8 mouse cellular contexts compared by ENCODE assay signal in genomic region chr8:118274688-118275087, GRCm38 (mm10). TPM values are rescaled to one million over a fixed set of nuclear protein-coding genes. Genes with fewer than 3 reads are reported as not detected.
DNase-seq lines count a peak whose midpoint lies in the region; ATAC-seq and TF ChIP-seq lines count a peak whose summit lies in the region.

No protein-coding gene starts in this region.

- no peak for ATAC-seq in intestine, embryonic 14.5 days (replicated peaks; ENCODE audit: low FRiP score, low TSS enrichment, low read depth)
- ATAC-seq in intestine, embryonic 16.5 days = no peak; the same call in 1 of the 2 replicates
- no peak for ATAC-seq in embryonic facial prominence, embryonic 11.5 days (replicated peaks; ENCODE audit: insufficient number of reproducible peaks, low FRiP score, low TSS enrichment, low read depth)

- no peak overlapping the region for H3K9ac ChIP-seq in intestine, embryonic 14.5 days (ENCODE audit: low read length)
- H3K9ac ChIP-seq in intestine, embryonic 16.5 days (ENCODE audit: low read depth, low read length) = no peak overlapping the region
- H3K9ac ChIP-seq in embryonic facial prominence, embryonic 11.5 days (replicated peaks; ENCODE audit: low read length) = no peak overlapping the region

- H3K27me3 ChIP-seq in intestine, embryonic 14.5 days (replicated peaks; ENCODE audit: control insufficient read depth, insufficient read depth, low read length) = no peaks in the 10 kb centered on the region
- H3K27me3 ChIP-seq in intestine, embryonic 16.5 days (replicated peaks; ENCODE audit: control insufficient read depth, insufficient read depth, low read length) = no peaks in the 10 kb centered on the region
- H3K27me3 ChIP-seq in embryonic facial prominence, embryonic 11.5 days (ENCODE audit: control insufficient read depth, insufficient read depth, low read length) = no peaks in the 10 kb centered on the region

- intact Hi-C loops in left cerebral cortex, postnatal 14 days (cut with DNase I) = loop anchor here (10.0 kb wide), 1 partner anchor 340 kb away; no protein-coding TSS in a partner anchor

- H3K27ac ChIP-seq in intestine, embryonic 14.5 days (ENCODE audit: low read depth) = no peak overlapping the region
- no peak overlapping the region for H3K27ac ChIP-seq in intestine, embryonic 16.5 days (ENCODE audit: low read length)
- no peak overlapping the region for H3K27ac ChIP-seq in bone marrow, adult 2 months (ENCODE audit: control insufficient read depth, insufficient read depth, low read depth, low read length, poor library complexity)
- no peak overlapping the region for H3K27ac ChIP-seq in embryonic facial prominence, embryonic 11.5 days (replicated peaks; ENCODE audit: low read depth, low read length)

- peak; percentile 45; the same call in 1 of the 2 replicates for TF ChIP-seq CTCF in bone marrow, adult 2 months (IDR thresholded peaks at IDR 0.05; ENCODE audit: control insufficient read depth, insufficient read depth, low read length)

- H3K4me3 ChIP-seq in intestine, embryonic 14.5 days (ENCODE audit: low read depth, low read length) = no peak overlapping the region
- H3K4me3 ChIP-seq in intestine, embryonic 16.5 days (ENCODE audit: low read length) = no peak overlapping the region
- no peak overlapping the region for H3K4me3 ChIP-seq in bone marrow, adult 2 months (replicated peaks; ENCODE audit: control insufficient read depth, low read depth, low read length)
- H3K4me3 ChIP-seq in embryonic facial prominence, embryonic 11.5 days (ENCODE audit: low read depth, low read length) = no peak overlapping the region

- H3K4me2 ChIP-seq in intestine, embryonic 14.5 days (ENCODE audit: low read length) = no peak overlapping the region
- no peak overlapping the region for H3K4me2 ChIP-seq in intestine, embryonic 16.5 days (ENCODE audit: low read depth, low read length)
- no peak overlapping the region for H3K4me2 ChIP-seq in embryonic facial prominence, embryonic 11.5 days (ENCODE audit: low read depth, low read length)

- 18% methylated on average over 4 of the region's 4 CpGs for WGBS in intestine, embryonic 14.5 days
- WGBS in intestine, embryonic 16.5 days = 11% methylated on average over 4 of the region's 4 CpGs
- WGBS in bone marrow, adult 2 months = 16% methylated on average over 4 of the region's 4 CpGs
- 11% methylated on average over 4 of the region's 4 CpGs for WGBS in embryonic facial prominence, embryonic 11.5 days

- peak; percentile 87 for DNase-seq in intestine, embryonic 14.5 days (ENCODE audit: low spot score)
- DNase-seq in embryonic facial prominence, embryonic 11.5 days (ENCODE audit: low spot score) = peak; percentile 84
- peak; percentile 1 for DNase-seq in induced T-regulatory cell, adult 2 months (ENCODE audit: low read depth)
- peak; percentile 76 to 87 for DNase-seq in left cerebral cortex, postnatal 14 days (ENCODE audit: low spot score in 2 of 2)
- peak; percentile 18 for DNase-seq in ovary, adult 18-20 months (ENCODE audit: low spot score)
- peak; percentile 72 for DNase-seq in urinary bladder, postnatal 25 days (ENCODE audit: low spot score)

- no peak for TF ChIP-seq POLR2A in bone marrow, adult 2 months (IDR thresholded peaks at IDR 0.05; ENCODE audit: borderline replicate concordance, control insufficient read depth, low read depth, low read length)

- H3K4me1 ChIP-seq in intestine, embryonic 14.5 days (replicated peaks; ENCODE audit: control insufficient read depth, insufficient read depth, low read length) = no peaks in the 10 kb centered on the region; the same call in 1 of the 2 replicates
- 0 out of 2 replicates have a peak, but pooled peaks cover 5% of the 10 kb centered on the region for H3K4me1 ChIP-seq in intestine, embryonic 16.5 days (ENCODE audit: control insufficient read depth, insufficient read depth, low read length)
- no peaks in the 10 kb centered on the region for H3K4me1 ChIP-seq in bone marrow, adult 2 months (ENCODE audit: control insufficient read depth, insufficient read depth, low read length)
- no peaks in the 10 kb centered on the region for H3K4me1 ChIP-seq in embryonic facial prominence, embryonic 11.5 days (ENCODE audit: control insufficient read depth, insufficient read depth, low read length)

- H3K36me3 ChIP-seq in intestine, embryonic 14.5 days (ENCODE audit: control insufficient read depth, insufficient read depth, low read length) = no peaks in the 10 kb centered on the region
- H3K36me3 ChIP-seq in intestine, embryonic 16.5 days (ENCODE audit: control insufficient read depth, insufficient read depth, low read length) = no peaks in the 10 kb centered on the region
- no peaks in the 10 kb centered on the region for H3K36me3 ChIP-seq in embryonic facial prominence, embryonic 11.5 days (replicated peaks; ENCODE audit: control insufficient read depth, insufficient read depth, low read depth, low read length)

- no peaks in the 10 kb centered on the region for H3K9me3 ChIP-seq in intestine, embryonic 14.5 days (ENCODE audit: control insufficient read depth, low read length)
- H3K9me3 ChIP-seq in intestine, embryonic 16.5 days (ENCODE audit: control insufficient read depth, low read length) = no peaks in the 10 kb centered on the region
- no peaks in the 10 kb centered on the region for H3K9me3 ChIP-seq in embryonic facial prominence, embryonic 11.5 days (replicated peaks; ENCODE audit: control insufficient read depth, low read length)

RNA-seq across cellular contexts. Expression of gene Cdh13, which starts 8.8 kb away (rescaled TPM):
- polyA plus RNA-seq in intestine, embryonic 14.5 days (2014; fragmentation: Nextera tagmentation; extraction: Ambion mirVana) = 18.2 and 18.8 TPM in 2 replicates
- 6.5 and 7.5 TPM in 2 replicates for polyA plus RNA-seq in intestine, embryonic 16.5 days (2015; fragmentation: Nextera tagmentation; extraction: Ambion mirVana)
- polyA plus RNA-seq in bone marrow, adult 2 months (2011; ENCODE audit: insufficient read depth, insufficient read length, low replicate concordance, missing spikeins) = not detected in 2 replicates
- polyA plus RNA-seq in embryonic facial prominence, embryonic 11.5 days (2014; fragmentation: Nextera tagmentation; extraction: Ambion mirVana) = 5.1 and 7.1 TPM in 2 replicates
- 100 to 1,000 TPM; 137 to 144 TPM for total RNA-seq in left cerebral cortex, postnatal 14 days (2021)

Comparison
In these comparisons a context has a peak if more than half of its experiments do, and no peak if none do; other contexts are left out.
1. DNase-seq: peak in every context shown above with its lines; median percentile 87 in intestine, embryonic 14.5 days; 84 in embryonic facial prominence, embryonic 11.5 days; 82 in left cerebral cortex, postnatal 14 days; 72 in urinary bladder, postnatal 25 days; 18 in ovary, adult 18-20 months; 1 in induced T-regulatory cell, adult 2 months.